Mouse (Mus musculus): ENCODE measurements around the gene Gm45799. TPM values are rescaled to one million over a fixed set of nuclear protein-coding genes. Genes with fewer than 3 reads are reported as not detected.
A peak's percentile ranks its signal among the peaks of the same experiment; 100 is the strongest.

Gm45799 gene
- total RNA-seq (2022): 10 to 100 TPM in 2 of 4 experiments, 1 to 10 TPM in 2; 9.3 to 13.0 (median 11.2) TPM

DNA sequence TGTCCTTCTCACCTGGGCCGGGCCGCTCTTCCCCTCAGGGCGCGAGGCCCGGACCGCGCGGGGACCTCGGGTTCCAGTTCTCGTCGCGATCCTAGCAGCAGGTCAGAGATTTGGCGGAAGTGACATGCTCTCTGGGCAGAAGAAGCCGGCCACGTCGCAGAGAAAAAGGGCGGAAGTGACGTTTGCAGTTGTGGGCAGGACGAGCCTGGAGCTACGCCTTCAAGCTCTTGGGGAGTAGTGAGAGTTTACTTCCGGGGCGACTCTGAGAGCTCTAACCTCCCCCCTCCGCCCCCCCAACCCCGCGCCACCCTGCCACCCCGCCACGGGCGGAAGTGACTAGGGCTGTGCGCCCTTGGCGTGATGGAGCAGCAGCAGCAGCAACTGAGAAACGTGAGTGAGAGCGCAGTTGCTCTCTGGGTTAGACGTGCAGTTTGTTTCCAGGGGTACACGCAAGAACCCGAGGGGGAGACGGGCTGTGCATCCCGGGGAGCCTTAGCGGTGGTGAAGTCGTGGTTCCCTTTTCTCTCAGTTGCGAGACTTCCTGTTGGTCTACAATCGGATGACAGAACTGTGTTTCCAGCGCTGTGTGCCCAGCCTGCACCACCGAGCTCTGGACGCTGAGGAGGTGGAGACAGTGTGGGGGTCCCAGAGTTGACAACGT, at the start of gene Gm45799, which contains the start of gene Arfip2:
TSS of gene Gm45799 (plus strand) at position 320 of the 661 bp plus-strand sequence.
TSS of gene Arfip2 (minus strand) at position 184 of the 661 bp plus-strand sequence.
- peak; percentile 89 to 98 for DNase-seq (ENCODE audit: low spot score in 2 of 2)

DNA sequence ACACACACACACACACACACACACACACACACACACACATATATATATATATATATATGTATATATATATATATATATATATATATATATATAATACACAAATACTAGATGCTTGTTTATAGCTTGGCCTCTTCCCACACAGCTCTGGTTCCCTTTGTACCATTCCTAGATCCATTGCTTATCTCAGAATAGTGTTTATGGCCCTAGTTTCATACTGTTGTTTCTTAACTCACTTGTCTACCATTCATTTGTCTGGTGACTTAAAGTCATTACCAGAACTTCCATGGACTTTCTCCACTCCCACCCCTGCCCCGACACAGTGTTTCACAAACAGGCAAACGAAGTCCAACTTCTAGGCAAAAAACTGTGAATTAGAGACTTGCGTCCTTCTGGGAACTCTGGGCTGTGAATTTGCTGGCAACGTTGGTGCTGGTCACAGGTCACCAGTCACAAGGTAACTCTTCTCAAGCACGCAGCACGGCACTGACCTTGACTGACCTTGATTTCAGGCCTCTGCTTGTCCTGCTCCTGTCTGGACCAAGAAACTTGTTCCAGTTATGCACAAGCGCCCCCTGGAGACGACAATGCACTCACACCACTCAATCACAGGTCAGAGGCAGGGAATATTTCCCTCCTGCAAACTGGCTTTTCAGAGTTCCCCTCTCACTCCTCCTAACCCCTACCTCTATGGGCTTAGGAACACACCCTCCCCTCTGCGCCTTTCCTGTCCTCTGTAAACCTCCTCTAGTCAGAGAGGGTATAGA, 37.3 kb upstream of the Gm45799 start:
- DNase-seq (ENCODE audit: low spot score in 2 of 2): peak; percentile 47 to 49

- no peak for DNase-seq (ENCODE audit: low spot score in 2 of 2)
Observed at GRCm38 (mm10) chr7:105608467-105608866, 31.9 kb upstream of the Gm45799 start.

DNA sequence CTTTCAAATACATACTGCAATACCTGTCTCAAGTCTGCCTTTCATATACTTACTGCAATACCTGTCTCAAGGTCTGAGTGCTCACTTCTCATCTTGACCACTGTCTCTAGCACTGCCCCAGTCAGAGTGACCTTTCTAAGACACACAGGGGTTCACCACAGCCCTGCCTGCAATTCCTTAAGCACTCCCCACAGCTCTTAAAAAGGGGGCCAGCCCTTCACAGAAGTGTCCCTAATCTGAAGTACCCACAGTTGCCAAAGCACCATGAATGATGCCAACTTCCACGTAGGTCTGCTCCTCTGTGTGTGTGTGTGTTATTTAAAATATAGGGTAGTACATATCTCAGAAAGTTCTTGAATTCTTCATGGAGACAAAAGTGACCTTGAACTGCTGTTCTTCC, 28.6 kb upstream of the Gm45799 start:
- DNase-seq (ENCODE audit: low spot score in 2 of 2): no peak

- DNase-seq (ENCODE audit: low spot score in 2 of 2): no peak
Observed at GRCm38 (mm10) chr7:105614400-105614799, 26.0 kb upstream of the Gm45799 start.

DNA sequence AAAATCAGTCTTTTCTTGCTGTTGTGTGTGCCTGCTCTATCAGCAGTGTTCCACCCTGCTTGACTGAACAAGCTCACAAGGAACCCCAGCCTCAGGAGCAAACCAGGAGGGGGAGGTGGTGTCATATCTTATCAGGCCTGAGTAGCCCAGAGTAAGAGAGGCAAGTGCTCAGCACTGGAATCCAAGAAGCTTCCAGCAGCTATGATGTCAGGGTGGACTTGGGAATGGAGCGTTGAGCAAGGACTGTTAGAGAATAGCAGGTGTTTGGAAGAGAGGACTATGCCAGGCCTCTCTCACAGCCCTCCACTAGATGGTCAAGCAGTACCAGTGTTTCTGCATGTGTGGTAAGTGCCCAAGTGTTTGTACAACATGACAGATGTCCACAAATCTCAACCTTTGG, 24.6 kb upstream of the Gm45799 start:
- DNase-seq (ENCODE audit: low spot score in 2 of 2): no peak

DNA sequence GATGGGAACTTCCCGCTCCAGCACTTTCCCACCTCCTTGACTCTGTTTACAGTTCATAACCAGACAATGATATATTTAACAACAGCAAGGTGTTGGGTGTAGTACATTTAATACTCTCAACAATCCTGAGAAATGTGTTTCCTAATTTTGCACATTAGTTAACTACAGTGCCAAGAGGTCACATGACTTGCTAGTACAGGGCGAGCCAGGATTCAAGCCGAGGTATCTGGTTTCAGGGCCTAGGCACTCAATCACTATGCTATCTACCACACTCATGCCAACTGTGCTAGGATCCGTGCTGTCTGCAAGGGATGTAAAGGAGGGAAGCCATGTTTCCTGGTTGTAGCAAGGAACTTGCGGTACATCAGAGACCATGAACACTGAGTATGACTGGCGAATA, 23.8 kb upstream of the Gm45799 start:
- no peak for DNase-seq (ENCODE audit: low spot score in 2 of 2)

DNA sequence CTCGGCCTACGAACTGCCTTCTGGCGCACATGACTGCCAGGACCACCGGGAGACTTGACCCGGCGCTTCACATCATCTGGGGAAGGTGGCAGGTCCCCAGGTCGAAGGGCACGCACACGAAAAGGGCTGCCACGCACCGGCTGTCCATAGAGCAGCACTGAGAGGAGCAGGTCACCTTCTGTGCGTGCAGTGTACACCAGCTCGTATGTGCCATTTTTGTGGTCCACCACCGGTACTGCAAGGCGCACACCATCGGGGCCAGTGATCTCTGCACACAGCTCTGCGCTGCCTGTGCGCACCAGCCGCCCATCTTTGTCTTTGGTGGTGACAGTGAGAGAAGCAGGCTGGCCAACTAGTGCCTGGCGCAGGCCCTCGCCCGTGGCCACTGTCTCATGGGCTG, 22.5 kb upstream of the Gm45799 start:
- DNase-seq (ENCODE audit: low spot score in 2 of 2): no peak

DNA sequence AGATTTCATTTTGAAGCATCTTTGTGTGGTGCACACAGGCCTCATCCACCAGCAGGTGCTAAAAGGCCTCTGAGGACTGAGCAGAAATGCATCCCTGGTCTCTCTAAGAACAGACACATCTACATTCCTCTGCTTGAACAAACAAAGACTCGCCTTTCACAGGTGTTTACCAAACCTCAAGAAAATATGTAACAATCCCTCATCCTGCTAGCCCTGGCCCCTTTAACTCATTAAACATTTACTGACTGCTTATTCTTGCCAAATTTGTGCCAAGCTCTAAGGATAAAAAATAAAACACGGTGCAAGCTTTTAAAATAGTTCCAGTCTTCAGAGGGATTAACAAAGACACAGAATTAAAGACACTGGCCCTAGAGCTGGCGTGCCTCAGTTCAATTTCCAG, 20.7 kb upstream of the Gm45799 start:
- no peak for DNase-seq (ENCODE audit: low spot score in 2 of 2)

- no peak for DNase-seq (ENCODE audit: low spot score in 2 of 2)
Observed at GRCm38 (mm10) chr7:105621053-105621452, 19.3 kb upstream of the Gm45799 start.

DNA sequence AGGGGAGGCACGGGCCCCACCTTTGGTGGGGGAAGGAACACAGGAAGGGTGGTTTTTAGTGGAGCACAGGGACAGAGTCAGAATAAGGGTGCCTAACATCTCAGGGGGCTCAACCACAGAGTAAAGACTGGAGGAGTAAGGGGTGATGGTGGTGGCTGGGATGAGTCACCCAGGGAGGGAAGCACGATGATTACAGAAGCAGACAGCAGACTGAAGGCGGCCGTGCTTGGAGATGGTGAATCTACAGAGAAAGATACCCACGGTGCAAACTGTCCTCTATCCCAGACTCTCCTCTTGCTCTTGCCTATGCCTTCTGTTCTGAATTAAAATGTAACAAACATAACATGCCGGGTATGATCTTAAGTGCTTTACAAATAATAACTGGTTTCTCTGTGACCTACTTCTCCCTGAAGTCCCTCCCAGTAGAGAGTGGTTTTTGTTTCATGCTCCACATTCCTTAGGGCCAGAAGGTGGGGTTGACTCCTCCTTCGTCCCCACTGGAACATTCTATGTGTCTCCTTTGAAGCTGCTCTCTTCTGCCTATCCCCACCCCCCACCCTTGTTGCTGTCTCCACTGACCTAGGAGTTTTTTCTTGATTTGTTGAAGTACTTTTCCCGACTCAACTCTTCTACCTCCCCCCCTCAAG, 18.6 kb upstream of the Gm45799 start:
- no peak for DNase-seq (ENCODE audit: low spot score in 2 of 2)

DNA sequence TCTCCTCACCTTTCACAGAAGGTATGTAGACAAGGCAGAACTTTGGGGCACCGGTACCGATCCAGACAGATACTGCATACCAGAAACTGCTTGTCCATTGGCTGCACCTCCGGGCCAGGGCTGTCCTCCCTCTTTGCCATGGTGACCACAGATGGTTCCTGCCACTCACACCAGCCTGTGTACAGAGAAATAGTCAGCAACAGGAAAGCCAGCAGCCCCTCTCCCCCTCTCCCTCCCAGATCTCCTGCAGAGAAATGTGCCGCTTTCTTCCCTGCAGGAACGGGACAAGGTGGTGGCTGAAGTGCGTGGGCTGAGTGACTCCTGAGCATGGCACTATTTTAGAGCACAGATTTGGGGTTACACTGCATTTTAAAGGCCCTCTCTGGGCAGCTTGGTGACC, 15.0 kb upstream of the Gm45799 start:
- no peak for DNase-seq (ENCODE audit: low spot score in 2 of 2)

GRCm38 (mm10) chr7:105628633-105629032, 11.7 kb upstream of the Gm45799 start:
- DNase-seq (ENCODE audit: low spot score in 2 of 2): peak in 1 of 2 experiments; percentile 58

DNA sequence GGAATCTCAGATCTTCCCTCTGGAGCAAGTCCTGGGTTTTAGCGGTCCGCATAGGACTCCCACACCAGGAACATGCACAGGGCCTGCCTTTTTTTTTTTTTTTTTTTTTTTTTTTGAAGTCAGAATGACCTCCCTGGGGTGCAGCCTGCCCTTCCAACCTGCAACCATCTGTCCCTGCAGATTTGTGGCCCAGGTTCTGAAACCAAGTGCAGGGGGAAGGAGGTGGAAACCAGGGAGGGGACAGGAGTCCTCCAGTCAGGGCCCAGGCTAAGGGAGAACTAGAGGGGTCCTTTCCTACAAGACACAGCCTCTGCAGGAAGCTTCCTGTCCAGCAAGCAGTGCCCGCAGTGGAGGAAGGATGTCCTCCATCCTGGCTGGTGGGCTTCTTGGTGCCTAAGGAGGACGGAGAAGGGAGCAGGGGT, 7.8 kb upstream of the Gm45799 start:
- DNase-seq (ENCODE audit: low spot score in 2 of 2): no peak

DNA sequence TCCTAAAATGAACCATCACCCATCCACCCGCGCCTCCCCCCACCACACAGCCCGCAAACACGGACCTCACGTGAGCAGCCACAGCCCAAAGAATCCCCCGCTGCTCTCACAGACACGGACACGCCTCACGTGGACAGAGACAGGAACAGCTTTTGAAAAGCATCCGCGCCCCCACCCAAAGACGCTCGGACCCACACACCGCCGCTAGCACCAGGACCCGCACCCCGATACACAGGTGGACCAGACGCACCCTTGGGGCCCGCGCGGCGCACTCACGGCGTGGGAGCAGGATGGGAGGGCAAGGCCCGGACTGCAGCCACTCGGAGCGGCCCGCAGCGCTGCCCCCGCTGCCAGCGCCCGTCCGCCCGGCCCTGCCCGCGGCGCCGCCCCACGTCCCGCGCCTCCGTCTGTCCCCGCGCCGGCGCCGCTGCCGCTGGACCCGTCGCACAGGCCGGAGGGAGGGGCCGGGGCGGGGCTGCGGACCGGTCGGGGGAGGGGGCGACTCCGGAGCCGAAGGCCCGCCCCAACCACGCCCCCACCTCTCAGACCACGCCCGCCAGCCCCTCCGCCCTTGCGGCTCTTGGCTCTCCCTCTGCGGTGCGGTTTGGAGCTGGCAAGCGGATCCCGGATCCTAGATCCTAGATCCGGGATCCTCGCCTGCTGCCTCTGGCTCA, 7.1 kb upstream of the Gm45799 start, which contains the start of gene Trim3:
TSS of gene Trim3 (minus strand) at position 445 of the 674 bp plus-strand sequence.
- DNase-seq (ENCODE audit: low spot score in 2 of 2): peak; percentile 70 to 89

DNA sequence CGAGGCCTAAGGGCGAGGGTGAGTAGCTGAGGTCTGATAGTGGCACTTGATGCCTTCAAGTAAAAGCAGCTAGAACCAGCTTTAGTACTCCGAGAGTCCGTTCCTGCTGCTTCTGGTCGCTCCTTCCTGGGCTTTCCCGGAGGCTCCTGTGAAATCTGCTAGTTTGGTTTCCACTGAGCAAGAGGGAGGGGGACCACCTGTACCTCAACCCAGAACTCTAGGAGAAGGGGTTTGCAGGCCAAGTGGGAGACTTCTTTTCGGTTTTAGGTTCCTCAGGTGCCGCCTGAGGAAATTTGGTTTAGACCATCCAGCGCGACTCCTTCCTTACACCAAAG, 6.6 kb upstream of the Gm45799 start:
- DNase-seq (ENCODE audit: low spot score in 2 of 2): no peak

- DNase-seq (ENCODE audit: low spot score in 2 of 2): no peak
Observed at GRCm38 (mm10) chr7:105634272-105634920, 6.0 kb upstream of the Gm45799 start.

GRCm38 (mm10) chr7:105635726-105636125, 4.6 kb upstream of the Gm45799 start:
- no peak for DNase-seq (ENCODE audit: low spot score in 2 of 2)

DNA sequence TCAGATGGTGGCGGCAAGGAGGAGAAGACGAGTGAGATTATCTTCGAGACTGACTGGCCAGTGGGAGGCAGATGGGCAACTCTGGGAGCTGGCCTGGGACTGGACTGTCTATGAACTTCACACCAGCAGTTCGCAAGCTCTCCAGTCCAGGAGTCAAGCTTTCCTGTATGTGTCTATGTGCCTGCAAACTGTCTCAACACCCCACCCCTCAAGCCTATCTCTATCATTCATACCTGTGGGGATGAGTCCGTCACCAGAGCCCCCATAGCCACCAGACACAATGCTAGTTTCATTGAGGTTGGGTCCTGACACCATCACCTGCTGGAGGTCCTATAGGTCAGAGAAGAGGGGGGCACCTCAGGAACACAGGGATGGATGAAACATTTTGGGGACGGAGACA, 1.6 kb upstream of the Gm45799 start:
- no peak for DNase-seq (ENCODE audit: low spot score in 2 of 2)

GRCm38 (mm10) chr7:105639304-105639703, 1.0 kb upstream of the Gm45799 start:
- no peak for DNase-seq (ENCODE audit: low spot score in 2 of 2)

DNA sequence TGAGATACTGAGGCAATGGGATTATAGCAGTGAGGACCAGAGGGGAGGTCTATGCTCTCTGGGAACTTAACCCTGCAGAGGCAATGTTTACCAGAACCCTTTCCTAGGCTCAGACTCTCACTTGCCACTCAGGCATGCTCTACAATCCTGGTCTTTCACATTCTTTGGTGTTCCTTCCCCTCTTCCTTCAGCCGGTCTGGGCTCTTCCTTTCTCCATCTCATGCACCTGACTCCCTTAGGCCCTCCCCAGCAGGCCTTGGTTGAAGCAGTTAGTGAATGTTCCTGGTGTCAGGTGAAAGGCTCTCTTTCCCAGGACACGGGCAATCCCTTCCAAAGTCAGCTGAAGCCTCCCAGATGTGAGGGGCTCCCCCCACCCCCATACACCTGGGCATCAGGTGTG, 596 bp upstream of the Gm45799 start, which contains the start of gene Timm10b:
TSS of gene Timm10b (plus strand) at position 301 of the 400 bp plus-strand sequence.
- no peak for DNase-seq (ENCODE audit: low spot score in 2 of 2)

Measured in left cerebral cortex, adult 8-10 months (tissue).